Mouse (Mus musculus) embryonic facial prominence, embryonic 12.5 days (tissue): ENCODE results near the gene Clk2. TPM values are rescaled to one million over a fixed set of nuclear protein-coding genes. Genes with fewer than 3 reads are reported as not detected.

ENCODE experiments used
- ATAC-seq: fragments of 200-750 bp; cut with Nextera tagmentation; 2 replicates; pipeline ENCODE4 v1.8.0; 2017; ENCODE audit not compliant: insufficient number of reproducible peaks, insufficient read depth, low FRiP score, low TSS enrichment
- H3K27ac ChIP-seq: fragments of 300-500 bp; sonication (generic); 2 replicates; pipeline ENCODE4 v1.5.1; 2016; ENCODE audit warnings: mild to moderate bottlenecking
- H3K27me3 ChIP-seq: fragments of 300-500 bp; sonication (generic); 2 replicates; pipeline ENCODE4 v1.6.1; 2016; ENCODE audit warnings: mild to moderate bottlenecking, moderate library complexity
- H3K36me3 ChIP-seq: fragments of 300-500 bp; sonication (generic); 2 replicates; pipeline ENCODE4 v1.6.1; 2016; ENCODE audit warnings: mild to moderate bottlenecking
- H3K4me1 ChIP-seq: fragments of 300-500 bp; sonication (generic); 2 replicates; pipeline ENCODE4 v1.6.1; 2016
- H3K4me2 ChIP-seq: fragments of 300-500 bp; sonication (generic); replicated peaks from 2 replicates; pipeline ENCODE4 v1.6.1; 2016; ENCODE audit warnings: mild to moderate bottlenecking, moderate library complexity
- H3K4me3 ChIP-seq: fragments of 300-500 bp; sonication (generic); 2 replicates; pipeline ENCODE4 v1.5.1; 2016; ENCODE audit warnings: mild to moderate bottlenecking
- H3K9ac ChIP-seq: fragments of 300-500 bp; sonication (generic); 2 replicates; pipeline ENCODE4 v1.6.1; 2016; ENCODE audit warnings: mild to moderate bottlenecking, moderate library complexity
- H3K9me3 ChIP-seq: fragments of 300-500 bp; sonication (generic); 2 replicates; pipeline ENCODE4 v1.6.1; 2016; ENCODE audit warnings: mild to moderate bottlenecking, moderate library complexity
- WGBS: fragments of 180-500 bp; shearing (Covaris S2); methylation state at CpG from one replicate; pipeline ENCODE4 v1.1.7; 2016; 5-methylcytosine and 5-hydroxymethylcytosine counted together
- polyA plus RNA-seq: library from polyadenylated mRNA; unstranded; fragments of >200 nt; fragmentation: Nextera tagmentation; extraction: Ambion mirVana; gene quantifications from 2 replicates; pipeline ENCODE4 v1.2.1, GENCODE M21; 2016

Clk2 gene
- polyA plus RNA-seq, 1 experiment from 2014 or later = 52.6 TPM

DNA sequence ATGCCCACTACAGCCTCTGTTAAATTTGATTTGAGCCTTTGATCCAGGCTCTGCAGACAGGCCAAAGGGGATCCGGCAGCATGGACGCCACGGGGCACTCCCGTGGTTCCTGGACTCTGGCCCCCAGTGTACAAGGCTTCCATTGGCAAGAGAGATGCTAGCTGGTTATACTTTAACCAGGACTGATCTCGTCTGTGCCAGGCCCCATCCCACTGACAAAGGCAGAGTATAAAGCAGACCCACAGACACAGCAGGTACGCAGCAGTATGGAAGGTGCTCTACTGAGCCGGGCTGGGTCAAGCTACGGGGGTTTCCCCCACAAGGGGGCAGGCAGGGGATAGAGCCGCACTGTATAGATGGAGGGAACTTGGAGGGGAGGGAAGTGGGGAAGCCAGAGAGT lies 28.2 kb upstream of the Clk2 start:
- 41% methylated on average over 9 of the region's 9 CpGs for WGBS
- H3K27me3 ChIP-seq = peaks cover 9% of the 10 kb centered on the region; the same call in 1 of the 2 replicates
- H3K9ac ChIP-seq = no peak overlapping the region
- H3K9me3 ChIP-seq = no peaks in the 10 kb centered on the region
- no peak for ATAC-seq
- no peaks in the 10 kb centered on the region for H3K36me3 ChIP-seq
- H3K4me1 ChIP-seq = peaks cover 6% of the 10 kb centered on the region; the same call in 1 of the 2 replicates
- no peak overlapping the region for H3K27ac ChIP-seq
- no peak overlapping the region for H3K4me2 ChIP-seq
- no peak overlapping the region for H3K4me3 ChIP-seq

DNA sequence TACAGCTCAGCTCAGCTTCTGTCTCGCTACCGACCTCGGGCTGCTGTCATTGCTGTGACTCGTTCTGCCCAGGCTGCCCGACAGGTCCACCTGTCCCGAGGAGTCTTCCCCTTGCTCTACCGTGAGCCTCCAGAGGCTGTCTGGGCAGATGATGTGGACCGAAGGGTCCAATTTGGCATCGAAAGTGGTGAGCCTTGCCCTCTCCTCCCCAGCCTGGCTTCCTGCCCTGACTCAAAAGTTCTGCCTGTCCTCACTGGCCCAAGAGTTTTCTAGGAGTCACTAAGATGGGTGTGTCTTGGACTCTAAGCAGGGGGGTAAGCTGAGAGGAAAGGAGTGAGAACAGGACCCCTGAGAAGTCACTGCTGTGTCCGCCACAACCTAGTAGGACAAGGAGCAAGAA lies 19.8 kb upstream of the Clk2 start:
- no peaks in the 10 kb centered on the region for H3K9me3 ChIP-seq
- H3K27me3 ChIP-seq = peaks cover 33% of the 10 kb centered on the region
- no peak overlapping the region for H3K27ac ChIP-seq
- WGBS = 80% methylated on average over 10 of the region's 10 CpGs
- peaks cover 5% of the 10 kb centered on the region for H3K4me1 ChIP-seq
- no peak for ATAC-seq
- H3K4me3 ChIP-seq = no peak overlapping the region
- H3K36me3 ChIP-seq = no peaks in the 10 kb centered on the region
- H3K9ac ChIP-seq = no peak overlapping the region
- H3K4me2 ChIP-seq = no peak overlapping the region

DNA sequence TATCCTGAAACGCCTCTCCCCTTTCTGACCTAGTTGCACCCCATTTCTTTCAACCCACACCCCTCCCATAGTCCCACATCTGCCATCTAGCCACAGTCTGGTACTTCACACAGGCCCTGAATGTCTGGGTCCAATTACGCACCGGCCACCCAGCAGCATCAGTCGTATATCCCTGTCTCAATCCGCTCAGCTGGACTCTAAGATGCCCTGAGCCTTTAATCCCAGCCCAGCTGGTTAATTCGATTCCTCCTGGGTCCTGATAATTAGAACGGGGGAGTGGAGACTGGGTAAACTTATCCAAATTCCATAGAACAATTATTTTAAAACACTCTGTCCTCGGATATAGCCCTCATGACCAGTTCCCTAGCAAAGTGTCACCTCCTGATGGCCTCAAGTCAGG lies 19.0 kb upstream of the Clk2 start:
- Histone ChIP-seq H3K27ac (no peak overlapping the region), H3K36me3 (no peaks in the 10 kb centered on the region), H3K4me2 (no peak overlapping the region), H3K27me3 (peaks cover 39% of the 10 kb centered on the region), H3K4me3 (no peak overlapping the region), H3K4me1 (peaks cover 5% of the 10 kb centered on the region), H3K9ac (no peak overlapping the region), H3K9me3 (no peaks in the 10 kb centered on the region)
- WGBS = 16% methylated on average over 8 of the region's 8 CpGs
- ATAC-seq = no peak

DNA sequence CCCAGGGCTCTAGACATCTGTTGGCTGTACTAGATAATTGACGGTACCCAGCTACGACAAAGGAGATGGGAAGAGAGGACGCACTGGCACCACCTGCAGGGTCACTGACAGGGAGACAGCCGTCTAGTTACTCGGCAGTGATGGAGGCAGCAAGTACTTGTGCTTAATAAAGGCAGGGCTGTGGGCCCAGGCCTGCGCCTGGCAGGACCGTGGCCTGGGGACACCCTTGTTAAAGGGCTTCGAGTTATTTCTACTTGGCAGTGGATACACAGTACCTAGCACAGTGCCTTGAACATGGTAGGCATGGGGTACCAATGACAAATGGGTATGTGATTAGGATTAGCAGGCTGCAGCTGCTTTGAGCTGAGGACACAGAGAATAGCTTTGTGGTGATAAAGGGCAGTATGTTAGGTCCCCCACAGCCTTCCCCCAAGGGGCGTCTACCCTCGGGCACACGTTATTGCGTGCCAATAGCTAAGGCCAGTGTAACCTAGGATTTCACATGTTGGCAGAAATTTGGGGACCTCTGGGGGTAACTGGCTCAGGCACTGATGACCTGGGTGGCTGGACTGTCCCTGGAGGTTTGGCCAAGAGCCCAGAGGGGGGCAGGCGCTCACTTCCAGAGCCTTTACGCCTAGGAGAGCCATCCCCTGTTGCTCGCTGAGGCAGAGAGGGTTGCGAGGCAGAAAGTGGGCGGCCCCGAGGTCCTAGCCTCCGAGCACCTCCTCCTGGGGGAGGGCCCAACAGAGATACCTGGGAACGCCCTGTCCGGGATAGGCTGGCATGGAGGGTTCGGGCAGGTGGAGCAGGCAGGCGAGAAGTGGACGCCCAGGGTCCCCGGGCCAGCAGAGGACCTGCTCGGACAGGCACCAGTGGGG lies 17.3 kb upstream of the Clk2 start:
- WGBS = 22% methylated on average over 26 of the region's 26 CpGs
- H3K27ac ChIP-seq = no peak overlapping the region
- no peaks in the 10 kb centered on the region for H3K36me3 ChIP-seq
- peaks cover 48% of the 10 kb centered on the region for H3K27me3 ChIP-seq
- H3K9ac ChIP-seq = peak overlapping the region; percentile 28; the same call in 1 of the 2 replicates
- H3K4me2 ChIP-seq = peak overlapping the region; percentile 56
- peak overlapping the region; percentile 26 for H3K4me3 ChIP-seq
- peak; percentile 22; the same call in 1 of the 2 replicates for ATAC-seq
- H3K4me1 ChIP-seq = peaks cover 5% of the 10 kb centered on the region
- H3K9me3 ChIP-seq = no peaks in the 10 kb centered on the region

DNA sequence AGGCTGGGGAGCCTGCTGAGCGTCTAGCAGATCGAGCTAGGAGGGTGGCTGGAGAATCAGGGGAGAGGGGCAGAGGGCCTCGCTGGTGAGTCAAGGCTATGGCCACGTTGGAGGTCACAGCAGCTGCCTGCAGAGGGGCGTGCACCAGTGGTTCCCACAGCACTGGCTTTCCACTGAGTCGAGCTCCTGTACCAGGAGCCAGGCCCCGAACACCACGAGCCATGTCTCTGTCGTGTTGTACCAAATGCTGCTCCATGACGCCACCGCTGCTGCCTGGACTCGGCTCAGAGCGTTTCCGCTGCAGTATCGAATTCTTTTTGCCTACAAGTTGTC lies 16.6 kb upstream of the Clk2 start:
- Histone ChIP-seq H3K4me3 (peak overlapping the region; percentile 26), H3K4me2 (peak overlapping the region; percentile 56), H3K4me1 (peaks cover 5% of the 10 kb centered on the region), H3K9ac (peak overlapping the region; percentile 28; the same call in 1 of the 2 replicates), H3K27ac (no peak overlapping the region), H3K9me3 (no peaks in the 10 kb centered on the region), H3K27me3 (peaks cover 48% of the 10 kb centered on the region), H3K36me3 (no peaks in the 10 kb centered on the region)
- WGBS = 8% methylated on average over 15 of the region's 15 CpGs
- peak; percentile 36; the same call in 1 of the 2 replicates for ATAC-seq

DNA sequence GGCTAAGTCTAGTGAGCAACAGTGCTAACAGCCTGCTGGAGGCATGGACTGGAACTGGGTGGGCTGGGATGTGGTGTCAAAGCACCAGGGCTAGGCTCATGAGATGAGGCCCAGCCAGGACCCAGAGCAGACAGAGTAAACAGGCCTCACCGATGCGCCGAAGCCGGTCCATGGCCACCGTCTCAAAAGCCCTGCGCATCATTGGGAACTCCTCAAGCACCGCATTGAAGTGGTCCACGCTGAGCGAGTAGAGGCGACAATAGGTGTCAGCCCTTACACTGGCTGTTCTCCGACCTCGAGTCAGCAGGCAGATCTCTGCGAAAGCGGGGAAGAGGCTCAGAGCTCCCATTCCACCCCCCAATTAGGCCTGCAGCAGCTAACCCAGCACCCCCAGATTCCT lies 16.0 kb upstream of the Clk2 start:
- Histone ChIP-seq H3K27me3 (peaks cover 48% of the 10 kb centered on the region), H3K4me1 (peaks cover 5% of the 10 kb centered on the region), H3K4me3 (no peak overlapping the region), H3K9ac (no peak overlapping the region), H3K27ac (no peak overlapping the region), H3K4me2 (peak overlapping the region; percentile 56; the same call in 1 of the 2 replicates), H3K36me3 (no peaks in the 10 kb centered on the region), H3K9me3 (no peaks in the 10 kb centered on the region)
- ATAC-seq = no peak
- 67% methylated on average over 14 of the region's 14 CpGs for WGBS

DNA sequence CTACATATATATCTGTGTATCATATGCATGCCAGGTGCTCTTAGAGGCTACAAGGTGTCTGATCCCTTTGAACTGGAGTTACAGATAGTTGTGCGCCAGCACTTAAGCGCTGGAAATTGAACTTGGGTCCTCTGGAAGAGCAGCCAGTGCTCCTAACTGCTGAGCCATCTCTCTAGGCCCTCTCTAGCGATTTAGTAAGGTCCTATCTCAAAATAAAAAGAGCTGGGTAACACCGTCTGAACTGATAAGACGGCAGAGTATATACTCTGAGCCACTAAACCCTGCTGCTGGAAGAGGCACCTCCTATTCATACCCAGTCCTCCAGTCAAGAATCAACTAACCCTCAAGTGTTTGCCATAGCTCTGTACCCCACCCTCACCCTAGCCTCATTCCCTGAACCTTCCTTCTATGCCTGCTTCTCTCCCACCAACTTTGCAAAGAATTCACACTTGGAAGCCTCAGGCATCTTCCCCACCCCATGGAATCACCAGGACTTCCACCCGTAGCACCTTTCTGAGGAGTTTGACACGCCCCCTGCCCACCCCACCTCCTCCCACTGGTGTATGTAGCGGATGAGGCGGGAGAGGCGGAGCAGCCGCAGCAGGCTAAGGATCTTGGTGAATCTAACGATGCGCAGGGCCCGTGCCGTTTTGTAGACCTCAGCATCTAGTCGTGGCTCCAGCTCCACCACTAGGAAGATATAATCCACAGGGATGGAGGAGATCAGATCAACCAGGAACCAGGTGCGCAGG lies 12.3 kb upstream of the Clk2 start:
- ATAC-seq = no peak
- no peak overlapping the region for H3K9ac ChIP-seq
- H3K4me1 ChIP-seq = peaks cover 5% of the 10 kb centered on the region
- no peaks in the 10 kb centered on the region for H3K9me3 ChIP-seq
- peaks cover 37% of the 10 kb centered on the region for H3K27me3 ChIP-seq
- no peak overlapping the region for H3K27ac ChIP-seq
- WGBS = 60% methylated on average over 17 of the region's 17 CpGs
- H3K36me3 ChIP-seq = no peaks in the 10 kb centered on the region
- H3K4me3 ChIP-seq = no peak overlapping the region
- no peak overlapping the region for H3K4me2 ChIP-seq

DNA sequence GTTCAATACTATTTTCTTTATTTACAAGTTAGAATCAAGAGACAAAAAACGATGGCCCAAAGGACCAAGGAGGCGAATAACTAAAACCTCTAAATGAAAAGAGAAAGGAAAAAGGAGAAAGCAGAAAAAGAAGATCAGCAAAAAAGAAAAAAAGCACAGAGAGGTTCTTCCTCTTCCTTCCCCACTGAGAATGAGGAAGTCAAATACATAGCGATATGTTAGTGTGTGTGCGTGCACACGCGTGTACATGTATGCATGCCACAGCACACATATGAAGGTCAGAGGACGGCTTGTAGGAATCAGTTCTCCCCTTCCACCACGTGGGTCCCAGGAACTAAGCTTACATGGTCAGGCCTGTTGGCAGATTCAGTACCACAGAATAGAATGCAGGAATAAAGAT lies 7.6 kb upstream of the Clk2 start:
- Histone ChIP-seq H3K4me1 (peaks cover 15% of the 10 kb centered on the region), H3K27ac (no peak overlapping the region), H3K4me2 (no peak overlapping the region), H3K36me3 (no peaks in the 10 kb centered on the region), H3K27me3 (peaks cover 20% of the 10 kb centered on the region), H3K4me3 (no peak overlapping the region), H3K9ac (no peak overlapping the region), H3K9me3 (no peaks in the 10 kb centered on the region)
- no peak for ATAC-seq
- WGBS = 86% methylated on average over 8 of the region's 8 CpGs

DNA sequence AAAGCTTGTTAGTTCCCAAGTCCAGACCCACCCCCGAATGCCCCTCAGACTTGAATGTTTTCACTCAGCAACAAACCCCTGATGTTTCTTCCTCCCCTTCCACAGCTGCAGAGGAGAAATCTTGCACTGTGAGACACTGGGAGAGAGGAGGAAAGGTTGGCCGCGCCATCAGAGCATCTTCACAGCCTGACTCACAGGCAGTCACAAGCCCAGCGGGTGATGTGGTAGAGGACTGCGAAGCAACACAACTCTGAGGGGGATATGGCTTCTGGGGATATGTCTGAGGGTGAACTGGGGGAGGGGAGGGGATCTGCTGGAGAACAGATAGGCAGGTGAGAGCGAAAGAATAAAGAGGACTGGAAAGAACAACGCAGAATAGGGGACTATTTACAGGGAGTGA lies 5.9 kb upstream of the Clk2 start:
- ATAC-seq = no peak
- WGBS = 20% methylated on average over 7 of the region's 7 CpGs

DNA sequence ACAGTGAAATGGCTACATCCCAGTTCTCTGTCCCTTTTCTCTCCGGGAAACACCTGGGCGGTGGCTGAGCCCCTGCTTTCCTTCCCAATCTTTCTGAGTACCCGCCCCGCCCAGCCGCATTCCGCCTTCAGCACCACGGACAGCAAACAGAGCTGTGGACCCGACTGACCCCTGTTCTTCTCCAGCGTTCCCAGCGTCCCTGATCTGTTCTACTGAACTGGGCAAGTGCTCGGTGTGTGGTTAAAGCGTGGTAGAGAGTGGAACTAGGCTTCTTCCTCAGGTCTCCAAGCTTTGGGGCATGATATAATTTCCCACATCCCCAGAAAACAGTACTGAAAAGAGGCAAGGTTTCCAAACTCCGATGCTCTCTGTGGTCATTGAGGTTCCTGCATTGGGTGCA lies 5.4 kb upstream of the Clk2 start:
- Histone ChIP-seq H3K4me2 (peak overlapping the region; percentile 98), H3K36me3 (no peaks in the 10 kb centered on the region), H3K4me3 (peak overlapping the region; percentile 61), H3K4me1 (peaks cover 19% of the 10 kb centered on the region), H3K9ac (no peak overlapping the region), H3K27ac (no peak overlapping the region), H3K9me3 (no peaks in the 10 kb centered on the region), H3K27me3 (peaks cover 20% of the 10 kb centered on the region)
- 3% methylated on average over 13 of the region's 13 CpGs for WGBS
- no peak for ATAC-seq

More for the DNA sequence above, 5.9 kb upstream of the Clk2 start:
- Histone ChIP-seq H3K36me3 (no peaks in the 10 kb centered on the region), H3K9me3 (no peaks in the 10 kb centered on the region), H3K27me3 (peaks cover 20% of the 10 kb centered on the region), H3K4me2 (peak overlapping the region; percentile 98), H3K9ac (no peak overlapping the region), H3K27ac (no peak overlapping the region), H3K4me3 (0 out of 2 replicates have a peak overlapping the region, but pooled peaks have one; percentile 61), H3K4me1 (peaks cover 15% of the 10 kb centered on the region)

DNA sequence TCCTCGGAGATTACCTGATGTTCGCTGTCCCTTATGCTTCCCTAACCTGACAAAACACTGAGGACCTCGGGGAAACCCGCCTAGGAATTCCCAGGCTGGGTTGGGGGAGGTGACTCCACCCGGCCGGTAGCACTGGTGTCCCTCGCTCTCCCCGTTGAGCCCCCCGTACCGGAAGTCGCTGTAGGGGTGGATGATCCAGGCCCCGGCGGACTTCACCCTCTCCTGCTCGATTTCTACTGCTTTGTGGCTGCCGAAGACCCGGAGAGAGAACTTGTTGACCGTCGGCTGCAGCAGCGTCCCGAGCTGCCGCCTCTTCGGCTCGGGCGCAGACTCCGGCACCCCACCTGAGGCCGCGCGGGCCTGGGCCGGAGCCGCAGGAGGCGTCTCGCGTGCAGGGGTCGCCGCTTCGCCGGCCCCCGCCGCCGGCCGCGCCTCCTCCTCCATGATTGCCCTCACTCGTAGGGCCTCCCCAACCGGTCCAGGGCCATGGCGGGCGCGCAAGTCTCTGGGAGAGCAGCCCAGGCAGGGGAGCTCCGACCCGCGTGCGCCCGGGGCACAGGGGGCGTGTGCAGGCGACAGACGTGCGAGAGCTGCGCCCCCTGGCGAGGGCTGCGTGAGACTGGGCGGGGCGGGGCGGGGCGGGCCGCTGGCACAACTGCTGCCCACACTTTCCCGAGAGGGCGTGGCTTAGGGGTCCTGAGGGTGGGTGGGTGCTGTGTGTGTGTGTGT lies 4.8 kb upstream of the Clk2 start, which contains the start of gene Hcn3:
Hcn3 (minus strand) TSS at position 581 of the 729 bp plus-strand sequence.
- ATAC-seq = peak; percentile 78
- Histone ChIP-seq H3K9ac (peak within 1 kb of the TSS; percentile 60), H3K4me1 (peaks cover 19% of the 10 kb centered on the region), H3K4me3 (peak within 1 kb of the TSS; percentile 61), H3K27me3 (peaks cover 20% of the 10 kb centered on the region), H3K36me3 (no peaks in the 10 kb centered on the region), H3K27ac (no peak within 1 kb of the TSS), H3K4me2 (peak within 1 kb of the TSS; percentile 98), H3K9me3 (no peaks in the 10 kb centered on the region)
- under 1% methylated on average over 46 of the region's 66 CpGs for WGBS
